Mouse (Mus musculus) embryonic fibroblast, embryonic 13.5 days (primary cell): ENCODE data around the gene Atg3. TPM values are rescaled to one million over a fixed set of nuclear protein-coding genes. Genes with fewer than 3 reads are reported as not detected.

ENCODE experiments used
- H3K27ac ChIP-seq: 2 replicates; pipeline ENCODE4 v1.5.1; 2012; ENCODE audit warnings: low read length, control low read depth, inconsistent platforms; ENCODE audit not compliant: insufficient read depth
- H3K4me1 ChIP-seq: 2 replicates; pipeline ENCODE4 v1.6.1; 2011; ENCODE audit warnings: low read length; ENCODE audit not compliant: control insufficient read depth, insufficient read depth
- H3K4me3 ChIP-seq: 2 replicates; pipeline ENCODE4 v1.5.1; 2011; ENCODE audit warnings: mild to moderate bottlenecking, control low read depth, low read length; ENCODE audit not compliant: insufficient read depth
- CTCF ChIP-seq: IDR thresholded peaks from 2 replicates; pipeline ENCODE4 v1.5.1; 2011; ENCODE audit warnings: mild to moderate bottlenecking, control low read depth, low read length, moderate library complexity, borderline replicate concordance; ENCODE audit not compliant: insufficient read depth
- POLR2A ChIP-seq: IDR thresholded peaks from 2 replicates; pipeline ENCODE4 v1.6.1; 2011; ENCODE audit warnings: low read depth, mild to moderate bottlenecking, control low read depth, low read length, moderate library complexity
- polyA plus RNA-seq: library from polyadenylated mRNA; stranded (reverse); fragments of >200 nt; gene quantifications from 2 replicates; pipeline ENCODE4 v1.2.4, GENCODE M21; 2011; ENCODE audit warnings: low read depth; ENCODE audit not compliant: missing spikeins, insufficient read length

Gene Atg3
- polyA plus RNA-seq, 1 experiment: 72.5 TPM

DNA sequence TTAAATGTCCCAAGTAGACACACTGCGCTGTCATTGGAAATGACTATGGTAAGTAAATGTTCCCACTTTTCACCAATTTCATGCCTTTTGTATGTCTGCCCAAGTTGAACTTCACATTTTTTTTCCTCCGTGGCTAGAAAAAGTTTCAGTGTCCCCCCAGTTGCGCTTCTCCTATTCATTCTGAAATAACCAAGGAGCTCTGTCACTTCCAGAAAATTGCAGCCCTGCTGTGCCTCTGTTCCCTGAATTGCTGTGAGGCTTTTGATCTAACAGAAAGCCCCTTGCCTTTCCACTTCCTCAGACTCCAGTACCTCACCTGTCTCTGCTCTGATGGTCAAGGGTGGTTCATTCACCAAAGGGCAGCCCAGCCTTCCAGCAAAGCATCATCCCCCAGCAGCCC lies 74.4 kb downstream of the Atg3 start:
- no peak for TF ChIP-seq CTCF
- TF ChIP-seq POLR2A: no peak
- no peaks in the 10 kb centered on the region for H3K4me1 ChIP-seq
- no peak overlapping the region for H3K27ac ChIP-seq
- no peak overlapping the region for H3K4me3 ChIP-seq

Other genes starting within 250 kb of the Atg3 start
- gene Cd200r3, start 215.1 kb upstream of the Atg3 start, polyA plus RNA-seq: not detected in 2 replicates
- 640 and 641 TPM in 2 replicates for gene Ccdc80, start 65.4 kb upstream of the Atg3 start, polyA plus RNA-seq
- 34.8 and 46.1 TPM in 2 replicates for gene Slc35a5, start 79 bp upstream of the Atg3 start, polyA plus RNA-seq
- not detected in 2 replicates for gene Btla, start 65.5 kb downstream of the Atg3 start, polyA plus RNA-seq